Mouse (Mus musculus): ENCODE data around the gene Rad50. TPM values are rescaled to one million over a fixed set of nuclear protein-coding genes. Genes with fewer than 3 reads are reported as not detected.

Rad50 gene
- polyA plus RNA-seq, 1 experiment from 2014 or later: 25.6 TPM

DNA sequence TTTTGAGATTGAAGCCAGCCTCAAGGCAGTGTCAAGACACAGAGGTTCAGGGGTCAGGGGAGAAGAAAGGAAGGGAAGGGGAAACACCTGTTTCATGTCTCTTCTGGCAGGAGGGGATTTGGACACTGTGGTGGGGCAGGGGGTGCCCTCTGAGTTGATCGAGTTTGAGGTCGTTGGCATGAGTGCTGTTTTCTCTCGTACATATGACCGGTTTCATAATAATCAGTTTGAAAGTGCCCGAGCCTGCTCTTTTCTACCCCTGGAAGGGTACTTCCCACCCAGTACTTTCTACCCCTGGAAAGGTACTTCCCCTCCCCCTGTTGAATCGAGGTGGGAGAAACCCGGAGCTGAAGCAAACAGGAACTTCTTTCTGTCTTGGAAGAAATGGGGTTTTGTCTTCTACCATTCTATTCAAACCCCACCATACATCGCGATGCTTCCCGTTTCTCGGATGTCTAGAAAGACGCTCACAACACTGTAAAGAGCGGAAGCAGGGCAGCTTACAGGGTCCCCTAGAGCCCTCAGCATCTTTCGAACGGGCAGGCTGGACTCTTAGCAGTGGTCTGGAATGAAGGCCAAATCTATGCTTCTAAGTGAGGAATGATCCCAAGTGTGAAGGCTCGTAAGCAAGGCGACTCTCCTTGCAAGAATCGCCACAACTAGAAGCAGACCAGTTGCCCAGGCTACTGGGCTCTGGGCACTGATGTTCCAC, 28.0 kb upstream of the Rad50 start:
- H3K9ac ChIP-seq: no peak overlapping the region
- 52% methylated on average over 18 of the region's 18 CpGs for WGBS (ENCODE audit: insufficient replicate concordance)

DNA sequence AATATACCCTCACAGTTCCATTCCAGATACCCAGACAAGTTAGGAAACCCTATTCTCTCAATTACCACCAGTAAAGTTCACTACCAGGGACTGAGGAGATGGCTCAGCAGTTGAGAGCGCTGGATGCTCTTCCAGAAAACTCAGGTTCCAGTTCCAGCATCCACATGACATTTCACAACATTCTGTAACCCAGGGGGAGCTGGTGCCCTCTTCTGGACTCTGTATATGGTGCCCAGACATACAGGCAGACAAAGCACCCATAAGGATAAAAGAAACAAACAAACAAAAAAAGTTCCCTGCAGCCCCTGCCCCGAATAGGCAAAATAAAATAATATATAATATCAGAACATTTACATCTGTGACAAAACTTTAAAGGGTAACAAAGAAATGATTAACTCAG, 27.3 kb upstream of the Rad50 start:
- Histone ChIP-seq H3K4me1 (0 out of 2 replicates have a peak, but pooled peaks cover 7% of the 10 kb centered on the region), H3K4me2 (no peak overlapping the region), H3K9ac (no peak overlapping the region), H3K4me3 (no peak overlapping the region), H3K27me3 (replicated peaks) (no peaks in the 10 kb centered on the region), H3K9me3 (replicated peaks) (no peaks in the 10 kb centered on the region), H3K27ac (no peak overlapping the region), H3K36me3 (no peaks in the 10 kb centered on the region)
- 57% methylated on average over 2 of the region's 2 CpGs for WGBS (ENCODE audit: insufficient replicate concordance)
- no peak for ATAC-seq

More for the DNA sequence above, 28.0 kb upstream of the Rad50 start:
- no peak for ATAC-seq
- no peaks in the 10 kb centered on the region for H3K9me3 ChIP-seq (replicated peaks)
- no peak overlapping the region for H3K27ac ChIP-seq
- no peak overlapping the region for H3K4me3 ChIP-seq
- 0 out of 2 replicates have a peak, but pooled peaks cover 7% of the 10 kb centered on the region for H3K4me1 ChIP-seq
- no peaks in the 10 kb centered on the region for H3K27me3 ChIP-seq (replicated peaks)
- no peaks in the 10 kb centered on the region for H3K36me3 ChIP-seq
- peak overlapping the region; percentile 66 for H3K4me2 ChIP-seq

DNA sequence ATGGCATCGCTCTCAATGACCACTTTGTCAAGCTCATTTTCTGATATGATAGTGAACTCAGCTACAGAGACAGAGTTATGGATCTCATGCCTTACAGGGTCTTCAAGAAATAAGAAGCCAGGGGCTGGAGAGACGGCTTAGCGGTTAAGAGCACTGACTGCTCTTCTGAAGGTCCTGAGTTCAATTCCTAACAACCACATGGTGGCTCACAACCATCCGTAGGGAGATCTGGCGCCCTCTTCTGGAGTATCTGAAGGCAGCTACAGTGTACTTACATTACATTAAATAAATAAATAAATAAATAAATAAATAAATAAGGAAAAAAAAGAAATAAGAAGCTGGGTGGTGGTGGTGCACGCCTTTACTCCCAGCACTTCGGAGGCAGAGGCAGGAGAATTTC, 26.7 kb upstream of the Rad50 start:
- ATAC-seq: no peak
- no peak overlapping the region for H3K27ac ChIP-seq
- 71% methylated on average over 7 of the region's 7 CpGs for WGBS (ENCODE audit: insufficient replicate concordance)

DNA sequence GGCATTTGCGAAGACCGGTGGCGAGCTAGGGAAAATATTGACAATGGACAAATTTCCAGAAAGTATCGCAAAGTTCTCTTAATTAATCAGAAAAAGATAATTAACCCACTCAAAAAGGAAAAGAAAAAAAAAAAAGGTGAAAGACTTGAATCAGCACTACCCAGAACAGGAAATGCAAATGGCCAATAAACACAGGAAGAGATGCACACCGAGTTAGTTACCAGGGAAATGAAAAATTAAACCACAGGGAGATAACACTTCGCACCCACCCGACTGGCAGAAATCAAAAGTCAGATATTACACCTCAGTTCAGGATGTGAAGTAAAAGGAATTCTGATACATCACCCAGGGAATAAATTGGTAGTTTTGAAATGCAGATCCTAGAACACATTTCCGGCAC, 25.1 kb upstream of the Rad50 start:
- Histone ChIP-seq H3K9ac (no peak overlapping the region), H3K4me1 (0 out of 2 replicates have a peak, but pooled peaks cover 7% of the 10 kb centered on the region), H3K4me3 (no peak overlapping the region), H3K4me2 (no peak overlapping the region), H3K36me3 (no peaks in the 10 kb centered on the region), H3K27ac (no peak overlapping the region), H3K9me3 (replicated peaks) (no peaks in the 10 kb centered on the region), H3K27me3 (replicated peaks) (no peaks in the 10 kb centered on the region)
- ATAC-seq: no peak
- WGBS (ENCODE audit: insufficient replicate concordance): 59% methylated on average over 8 of the region's 8 CpGs

More for the DNA sequence above, 26.7 kb upstream of the Rad50 start:
- no peak overlapping the region for H3K4me2 ChIP-seq
- no peak overlapping the region for H3K4me3 ChIP-seq
- no peaks in the 10 kb centered on the region for H3K27me3 ChIP-seq (replicated peaks)
- no peaks in the 10 kb centered on the region for H3K36me3 ChIP-seq
- H3K4me1 ChIP-seq: 0 out of 2 replicates have a peak, but pooled peaks cover 7% of the 10 kb centered on the region
- no peaks in the 10 kb centered on the region for H3K9me3 ChIP-seq (replicated peaks)
- H3K9ac ChIP-seq: no peak overlapping the region

DNA sequence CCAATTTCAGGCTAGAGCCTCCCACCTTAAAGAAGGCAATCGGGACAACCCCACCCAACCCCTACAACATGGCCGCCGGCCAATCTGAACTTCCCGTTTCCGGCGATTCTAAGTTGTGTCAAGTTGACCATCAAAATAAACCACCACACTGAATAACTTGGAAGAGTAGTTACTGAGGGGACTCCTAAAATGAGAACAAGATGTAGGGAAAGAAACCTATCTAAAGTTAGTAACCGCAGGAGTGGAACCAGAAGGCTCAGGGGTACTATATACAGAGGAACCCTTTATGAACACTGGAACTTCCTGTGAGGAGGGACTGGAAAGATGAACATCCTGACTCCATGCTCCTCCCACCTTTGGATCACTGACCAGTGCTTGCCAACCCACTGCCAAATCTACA, 24.3 kb upstream of the Rad50 start:
- no peak overlapping the region for H3K4me2 ChIP-seq
- H3K27me3 ChIP-seq (replicated peaks): no peaks in the 10 kb centered on the region
- no peaks in the 10 kb centered on the region for H3K9me3 ChIP-seq (replicated peaks)
- 0 out of 2 replicates have a peak, but pooled peaks cover 5% of the 10 kb centered on the region for H3K4me1 ChIP-seq
- ATAC-seq: no peak
- WGBS (ENCODE audit: insufficient replicate concordance): 85% methylated on average over 7 of the region's 7 CpGs
- H3K4me3 ChIP-seq: no peak overlapping the region
- H3K27ac ChIP-seq: no peak overlapping the region
- H3K36me3 ChIP-seq: no peaks in the 10 kb centered on the region
- H3K9ac ChIP-seq: no peak overlapping the region

DNA sequence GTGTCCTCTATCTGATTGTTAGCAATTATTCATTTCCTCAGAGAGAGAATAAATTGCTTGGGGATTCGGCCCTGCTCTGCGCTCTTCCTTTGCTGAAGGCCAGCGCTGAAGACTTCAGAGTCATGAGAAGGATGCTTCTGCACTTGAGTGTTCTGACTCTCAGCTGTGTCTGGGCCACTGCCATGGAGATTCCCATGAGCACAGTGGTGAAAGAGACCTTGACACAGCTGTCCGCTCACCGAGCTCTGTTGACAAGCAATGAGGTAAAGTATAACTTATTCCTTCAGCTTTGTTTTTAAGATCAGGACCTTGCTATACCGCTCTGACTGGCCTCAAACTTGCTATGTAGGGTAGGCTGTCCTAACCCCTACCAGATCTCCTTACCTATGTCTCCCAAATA, 13.6 kb upstream of the Rad50 start, which contains the start of gene Il5:
Il5 (plus strand) TSS at position 80 of the 400 bp plus-strand sequence.
- H3K27me3 ChIP-seq (replicated peaks): peaks cover 9% of the 10 kb centered on the region
- no peak for ATAC-seq

DNA sequence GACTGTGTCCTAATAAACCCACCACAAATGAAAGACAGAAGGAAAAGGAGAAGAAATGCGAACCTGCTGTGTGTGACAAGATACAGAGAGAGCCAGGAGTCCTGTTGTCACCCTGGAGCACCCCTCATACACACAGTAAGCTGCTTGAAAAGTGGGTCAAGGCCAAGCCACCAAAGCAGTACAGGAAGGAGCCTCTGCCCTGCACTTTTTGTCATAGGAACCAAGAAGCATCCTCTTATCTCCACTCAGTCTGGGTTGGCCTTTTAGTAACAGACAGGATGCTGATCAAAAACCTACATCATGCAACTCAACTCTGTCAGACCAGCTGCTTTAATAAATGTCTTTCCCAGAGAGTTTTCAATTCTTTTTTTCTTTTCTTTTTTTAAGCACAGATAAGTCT, 12.6 kb upstream of the Rad50 start:
- H3K36me3 ChIP-seq: no peaks in the 10 kb centered on the region
- no peak overlapping the region for H3K27ac ChIP-seq
- no peak overlapping the region for H3K4me2 ChIP-seq
- ATAC-seq: no peak
- H3K27me3 ChIP-seq (replicated peaks): peaks cover 9% of the 10 kb centered on the region
- no peak overlapping the region for H3K4me3 ChIP-seq
- H3K9me3 ChIP-seq (replicated peaks): no peaks in the 10 kb centered on the region
- WGBS (ENCODE audit: insufficient replicate concordance): 46% methylated on average over 1 of the region's 1 CpGs
- H3K4me1 ChIP-seq: no peaks in the 10 kb centered on the region
- H3K9ac ChIP-seq: no peak overlapping the region

More for the DNA sequence above, 13.6 kb upstream of the Rad50 start, which contains the start of gene Il5:
- Histone ChIP-seq H3K4me1 (no peaks in the 10 kb centered on the region), H3K4me2 (no peak within 1 kb of the TSS), H3K9ac (no peak within 1 kb of the TSS), H3K4me3 (no peak within 1 kb of the TSS), H3K27ac (no peak within 1 kb of the TSS), H3K36me3 (no peaks in the 10 kb centered on the region), H3K9me3 (replicated peaks) (no peaks in the 10 kb centered on the region)
- 79% methylated on average over 6 of the region's 6 CpGs for WGBS (ENCODE audit: insufficient replicate concordance)

DNA sequence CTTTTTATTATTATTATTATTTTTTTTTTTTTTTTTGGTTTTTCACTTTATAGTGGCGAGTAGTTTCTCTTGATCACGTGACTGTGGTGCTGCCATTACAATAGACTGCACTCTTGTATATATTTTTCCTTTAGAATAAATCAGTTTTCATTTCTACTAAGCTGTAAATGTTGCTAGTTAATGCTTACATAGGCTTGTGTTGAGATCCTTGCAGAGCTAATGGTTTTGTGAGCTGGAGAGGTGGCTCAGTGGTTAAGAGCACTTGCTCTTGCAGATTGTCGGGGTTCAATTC, 545 bp upstream of the Rad50 start:
- peaks cover 18% of the 10 kb centered on the region for H3K36me3 ChIP-seq
- H3K27me3 ChIP-seq (replicated peaks): no peaks in the 10 kb centered on the region
- H3K27ac ChIP-seq: peak overlapping the region; percentile 93; the same call in 1 of the 2 replicates
- ATAC-seq: no peak
- peak overlapping the region; percentile 82 for H3K4me3 ChIP-seq
- H3K9ac ChIP-seq: peak overlapping the region; percentile 86
- H3K4me2 ChIP-seq: peak overlapping the region; percentile 95
- H3K4me1 ChIP-seq: peaks cover 32% of the 10 kb centered on the region
- 82% methylated on average over 3 of the region's 3 CpGs for WGBS (ENCODE audit: insufficient replicate concordance)
- no peaks in the 10 kb centered on the region for H3K9me3 ChIP-seq (replicated peaks)

DNA sequence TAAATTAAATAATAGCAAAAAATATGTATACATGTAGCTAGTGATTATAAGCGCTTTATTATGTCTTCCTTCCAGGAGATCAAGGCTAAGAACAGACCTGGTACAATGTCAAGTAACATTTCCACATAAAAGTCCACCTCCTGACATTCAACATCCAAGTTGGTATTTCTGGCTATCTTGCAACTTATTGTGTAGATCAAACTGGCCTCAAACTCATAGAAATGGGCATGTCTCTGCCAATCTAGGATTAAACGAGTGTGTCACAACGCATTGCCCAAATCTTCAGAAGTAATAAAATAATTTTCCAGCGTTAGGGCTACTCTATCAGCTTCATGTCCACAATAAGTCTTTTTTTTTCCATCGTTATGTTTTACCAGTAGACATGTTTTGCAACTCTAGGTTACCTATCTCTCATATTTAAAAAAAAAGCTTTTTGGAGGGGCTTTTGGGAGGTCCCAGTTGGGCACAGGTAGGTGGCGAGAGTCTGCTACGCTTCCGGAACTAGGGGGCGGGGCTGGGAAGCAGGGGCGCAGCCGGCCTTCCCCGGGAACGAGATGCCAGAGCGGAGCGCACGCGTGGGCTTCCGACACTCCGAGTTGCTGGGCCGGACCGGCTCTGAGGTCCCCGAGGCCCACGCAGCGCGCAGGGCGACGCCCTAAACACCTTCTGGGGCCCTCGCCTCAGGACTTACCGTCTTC, 734 bp downstream of the Rad50 start:
- H3K9me3 ChIP-seq (replicated peaks): no peaks in the 10 kb centered on the region
- H3K4me1 ChIP-seq: peaks cover 32% of the 10 kb centered on the region
- no peaks in the 10 kb centered on the region for H3K27me3 ChIP-seq (replicated peaks)
- peak overlapping the region; percentile 86 for H3K9ac ChIP-seq
- peak overlapping the region; percentile 93 for H3K27ac ChIP-seq
- 5% methylated on average over 29 of the region's 29 CpGs for WGBS (ENCODE audit: insufficient replicate concordance)
- H3K4me2 ChIP-seq: peak overlapping the region; percentile 95
- peak overlapping the region; percentile 82 for H3K4me3 ChIP-seq
- peak; percentile 72 for ATAC-seq
- H3K36me3 ChIP-seq: peaks cover 29% of the 10 kb centered on the region

DNA sequence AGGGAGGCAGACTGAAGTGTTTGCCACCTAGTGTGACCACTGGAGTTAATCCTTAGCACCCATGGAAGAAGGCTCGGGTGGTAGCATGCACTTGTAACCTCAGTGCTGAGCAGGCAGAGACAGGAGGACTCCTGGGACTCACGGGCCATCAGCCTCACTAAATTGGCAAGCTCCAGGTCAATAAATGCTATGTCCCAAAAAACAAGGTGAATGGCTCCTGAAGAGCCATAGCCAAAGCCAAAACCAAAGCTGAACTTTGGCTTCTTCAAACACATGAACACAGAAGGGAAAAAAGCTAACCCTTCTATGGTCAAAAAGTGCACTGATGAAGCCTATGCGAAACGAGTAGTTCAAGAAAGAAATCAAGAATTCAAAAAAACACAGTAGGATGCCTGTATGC, 7.8 kb downstream of the Rad50 start:
- Histone ChIP-seq H3K4me2 (no peak overlapping the region), H3K9me3 (replicated peaks) (no peaks in the 10 kb centered on the region), H3K9ac (no peak overlapping the region), H3K27me3 (replicated peaks) (no peaks in the 10 kb centered on the region), H3K4me3 (no peak overlapping the region), H3K36me3 (peaks cover 87% of the 10 kb centered on the region), H3K27ac (no peak overlapping the region), H3K4me1 (peaks cover 8% of the 10 kb centered on the region; the same call in 1 of the 2 replicates)
- WGBS (ENCODE audit: insufficient replicate concordance): 75% methylated on average over 4 of the region's 4 CpGs
- ATAC-seq: no peak

DNA sequence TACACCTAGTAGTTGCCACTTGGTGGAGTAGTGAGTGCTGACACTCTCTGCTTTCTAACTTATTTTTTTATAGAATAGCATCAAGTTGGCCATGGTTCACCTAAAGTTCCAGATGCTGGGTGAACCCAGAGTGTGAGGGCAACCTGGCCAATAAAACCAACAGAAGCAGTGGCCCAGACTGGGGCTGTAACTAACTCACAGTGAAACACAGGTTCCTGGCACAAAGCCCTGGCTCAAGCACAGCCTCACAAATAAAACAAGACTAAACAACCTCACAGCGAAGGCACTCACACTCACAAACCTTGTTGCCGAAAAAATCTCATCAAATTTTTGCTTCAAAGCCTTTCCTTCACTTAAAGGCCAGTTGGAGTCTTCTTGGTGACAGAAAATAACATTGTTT, 8.6 kb downstream of the Rad50 start:
- H3K27me3 ChIP-seq (replicated peaks): no peaks in the 10 kb centered on the region
- 91% methylated on average over 2 of the region's 2 CpGs for WGBS (ENCODE audit: insufficient replicate concordance)
- H3K9ac ChIP-seq: no peak overlapping the region

DNA sequence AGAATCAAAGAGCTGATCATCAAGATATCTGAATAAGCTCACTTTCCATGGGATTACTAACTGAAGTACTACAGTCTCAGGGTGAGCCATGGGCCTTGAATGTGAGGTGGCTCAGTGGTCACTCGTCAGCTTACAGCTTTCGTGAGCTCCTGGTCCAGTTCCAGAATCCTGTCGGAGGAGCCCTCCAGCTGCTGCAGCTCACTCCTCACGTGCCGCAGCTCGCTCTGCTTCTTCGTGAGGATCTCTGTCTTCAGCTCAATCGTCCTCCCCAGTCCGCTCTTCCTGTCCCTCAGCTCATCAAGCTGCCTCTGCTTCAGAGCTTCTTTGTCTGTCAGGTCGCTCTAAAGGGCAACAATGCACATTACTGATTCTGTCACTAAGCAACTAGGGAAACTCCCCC, 15.1 kb downstream of the Rad50 start:
- no peaks in the 10 kb centered on the region for H3K27me3 ChIP-seq (replicated peaks)
- H3K4me2 ChIP-seq: no peak overlapping the region
- no peaks in the 10 kb centered on the region for H3K9me3 ChIP-seq (replicated peaks)
- WGBS (ENCODE audit: insufficient replicate concordance): 83% methylated on average over 10 of the region's 10 CpGs
- H3K27ac ChIP-seq: no peak overlapping the region
- no peak for ATAC-seq
- no peaks in the 10 kb centered on the region for H3K4me1 ChIP-seq
- no peak overlapping the region for H3K4me3 ChIP-seq
- peaks cover 72% of the 10 kb centered on the region for H3K36me3 ChIP-seq
- H3K9ac ChIP-seq: no peak overlapping the region

More for the DNA sequence above, 8.6 kb downstream of the Rad50 start:
- Histone ChIP-seq H3K9me3 (replicated peaks) (no peaks in the 10 kb centered on the region), H3K4me1 (0 out of 2 replicates have a peak, but pooled peaks cover 4% of the 10 kb centered on the region), H3K27ac (no peak overlapping the region), H3K36me3 (peaks cover 86% of the 10 kb centered on the region), H3K4me3 (no peak overlapping the region), H3K4me2 (no peak overlapping the region)
- no peak for ATAC-seq
